Mouse (Mus musculus) cortical plate, adult 2 months (tissue): ENCODE results near the gene Vmac.

Experiments used
- CTCF ChIP-seq: fragments of 200-500 bp; IDR thresholded peaks from 2 replicates; pipeline ENCODE4 v1.5.1; 2011; ENCODE audit warnings: mild to moderate bottlenecking, control low read depth, low read length; ENCODE audit not compliant: insufficient read depth; ENCODE audit errors: extremely low read depth
- POLR2A ChIP-seq: fragments of 200-500 bp; IDR thresholded peaks from 2 replicates; pipeline ENCODE4 v1.6.1; 2011; ENCODE audit warnings: mild to moderate bottlenecking, low read length, control low read depth; ENCODE audit not compliant: insufficient read depth; ENCODE audit errors: extremely low read depth

DNA sequence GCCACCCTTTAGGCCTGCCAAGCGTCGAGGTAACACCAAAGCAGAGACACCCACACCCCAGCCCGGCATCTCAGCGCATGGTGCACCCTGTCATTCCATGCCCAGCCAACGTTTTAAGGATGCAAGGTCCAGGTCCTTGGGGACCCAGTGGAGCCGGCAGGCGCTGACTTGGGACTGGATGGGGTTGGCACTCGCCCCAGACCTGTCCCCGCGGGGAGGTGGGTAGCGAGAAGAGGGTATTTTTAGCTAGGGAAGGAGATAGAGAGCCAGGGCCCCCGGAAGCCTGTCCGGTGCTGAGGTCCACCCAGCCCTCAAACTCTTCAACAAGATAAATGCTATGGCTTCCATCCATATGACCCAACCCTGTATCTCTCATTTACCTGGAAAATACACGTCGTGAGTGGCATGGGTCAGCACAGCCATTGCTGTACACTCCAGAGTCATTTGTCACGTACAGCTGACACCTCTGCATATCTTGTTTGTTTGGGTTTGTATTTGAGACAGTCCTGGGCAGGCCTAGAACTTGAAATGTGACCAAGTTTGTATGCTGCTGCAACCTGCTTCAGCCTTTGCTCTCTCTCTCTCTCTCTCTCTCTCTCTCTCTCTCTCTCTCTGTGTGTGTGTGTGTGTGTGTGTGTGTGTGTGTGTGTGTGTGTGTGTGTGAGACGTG is 22.4 kb upstream of the Vmac start:
- TF ChIP-seq CTCF = no peak
- TF ChIP-seq POLR2A = no peak
